Mouse (Mus musculus) neural tube, embryonic 12.5 days (tissue): Measurements from ENCODE around the gene Lgals3bp. TPM values are rescaled to one million over a fixed set of nuclear protein-coding genes. Genes with fewer than 3 reads are reported as not detected.
A peak's percentile ranks its signal among the peaks of the same experiment; 100 is the strongest.

Experiments
- ATAC-seq: fragments of 200-750 bp; cut with Nextera tagmentation; 2 replicates; pipeline ENCODE4 v1.8.0; 2017; ENCODE audit warnings: low read depth, mild to moderate bottlenecking, moderate TSS enrichment, moderate library complexity; ENCODE audit not compliant: low FRiP score
- H3K27ac ChIP-seq: fragments of 300-500 bp; sonication (generic); 2 replicates; pipeline ENCODE4 v1.5.1; 2016
- H3K27me3 ChIP-seq: fragments of 300-500 bp; sonication (generic); replicated peaks from 2 replicates; pipeline ENCODE4 v1.6.1; 2016; ENCODE audit warnings: mild to moderate bottlenecking
- H3K36me3 ChIP-seq: fragments of 300-500 bp; sonication (generic); 2 replicates; pipeline ENCODE4 v1.6.1; 2016; ENCODE audit warnings: mild to moderate bottlenecking
- H3K4me1 ChIP-seq: fragments of 300-500 bp; sonication (generic); 2 replicates; pipeline ENCODE4 v1.6.1; 2016
- H3K4me2 ChIP-seq: fragments of 300-500 bp; sonication (generic); replicated peaks from 2 replicates; pipeline ENCODE4 v1.6.1; 2016; ENCODE audit warnings: mild to moderate bottlenecking
- H3K4me3 ChIP-seq: fragments of 300-500 bp; sonication (generic); 2 replicates; pipeline ENCODE4 v1.5.1; 2016
- H3K9ac ChIP-seq: fragments of 300-500 bp; sonication (generic); 2 replicates; pipeline ENCODE4 v1.6.1; 2016; ENCODE audit warnings: mild to moderate bottlenecking
- H3K9me3 ChIP-seq: fragments of 300-500 bp; sonication (generic); 2 replicates; pipeline ENCODE4 v1.6.1; 2016; ENCODE audit warnings: mild to moderate bottlenecking
- WGBS: fragments of 180-500 bp; shearing (Covaris S2); methylation state at CpG from one replicate; pipeline ENCODE4 v1.1.7; 2016; 5-methylcytosine and 5-hydroxymethylcytosine counted together
- polyA plus RNA-seq: library from polyadenylated mRNA; unstranded; fragments of >200 nt; fragmentation: Nextera tagmentation; extraction: Ambion mirVana; gene quantifications from 2 replicates; pipeline ENCODE4 v1.2.1, GENCODE M21; 2016

The Lgals3bp gene
- polyA plus RNA-seq, 1 experiment from 2014 or later, result 2.0 TPM

- Histone ChIP-seq H3K4me3 (no peak overlapping the region), H3K4me2 (no peak overlapping the region), H3K36me3 (no peaks in the 10 kb centered on the region), H3K27ac (no peak overlapping the region), H3K27me3 (no peaks in the 10 kb centered on the region), H3K9ac (0 out of 2 replicates have a peak overlapping the region, but pooled peaks have one; percentile 13), H3K4me1 (peaks cover 27% of the 10 kb centered on the region), H3K9me3 (no peaks in the 10 kb centered on the region)
- 70% methylated on average over 5 of the region's 5 CpGs for WGBS
- no peak for ATAC-seq
These were observed 53.0 kb downstream of the Lgals3bp start for GRCm38 (mm10) chr11:118348877-118349276.

GRCm38 (mm10) chr11:118348419-118348818, 53.5 kb downstream of the Lgals3bp start:
- ATAC-seq, result no peak
- H3K9ac ChIP-seq, result 0 out of 2 replicates have a peak overlapping the region, but pooled peaks have one; percentile 13
- H3K4me2 ChIP-seq, result no peak overlapping the region
- peaks cover 26% of the 10 kb centered on the region for H3K4me1 ChIP-seq
- H3K27me3 ChIP-seq, result no peaks in the 10 kb centered on the region
- no peaks in the 10 kb centered on the region for H3K9me3 ChIP-seq
- no peak overlapping the region for H3K4me3 ChIP-seq
- H3K36me3 ChIP-seq, result no peaks in the 10 kb centered on the region
- 61% methylated on average over 3 of the region's 3 CpGs for WGBS
- H3K27ac ChIP-seq, result no peak overlapping the region

GRCm38 (mm10) chr11:118347911-118348310, 54.0 kb downstream of the Lgals3bp start:
- H3K9ac ChIP-seq, result no peak overlapping the region
- H3K4me3 ChIP-seq, result no peak overlapping the region
- ATAC-seq, result no peak
- H3K4me1 ChIP-seq, result peaks cover 25% of the 10 kb centered on the region
- H3K9me3 ChIP-seq, result no peaks in the 10 kb centered on the region
- no peaks in the 10 kb centered on the region for H3K36me3 ChIP-seq
- H3K27me3 ChIP-seq, result no peaks in the 10 kb centered on the region
- whole genome bisulfite sequencing, result 86% methylated on average over 12 of the region's 12 CpGs
- no peak overlapping the region for H3K27ac ChIP-seq
- no peak overlapping the region for H3K4me2 ChIP-seq

- WGBS, result 96% methylated on average over 2 of the region's 2 CpGs
- H3K27ac ChIP-seq, result no peak overlapping the region
- no peak for ATAC-seq
- no peak overlapping the region for H3K9ac ChIP-seq
- no peak overlapping the region for H3K4me3 ChIP-seq
- H3K4me1 ChIP-seq, result peaks cover 24% of the 10 kb centered on the region
- no peaks in the 10 kb centered on the region for H3K9me3 ChIP-seq
- no peak overlapping the region for H3K4me2 ChIP-seq
- H3K27me3 ChIP-seq, result no peaks in the 10 kb centered on the region
- no peaks in the 10 kb centered on the region for H3K36me3 ChIP-seq
These were observed 54.5 kb downstream of the Lgals3bp start for GRCm38 (mm10) chr11:118347391-118347790.

GRCm38 (mm10) chr11:118346395-118347096, 55.3 kb downstream of the Lgals3bp start:
- H3K4me1 ChIP-seq, result peaks cover 29% of the 10 kb centered on the region
- WGBS, result 87% methylated on average over 8 of the region's 8 CpGs

GRCm38 (mm10) chr11:118345693-118346092, 56.2 kb downstream of the Lgals3bp start:
- Histone ChIP-seq H3K27ac (no peak overlapping the region), H3K36me3 (no peaks in the 10 kb centered on the region), H3K27me3 (no peaks in the 10 kb centered on the region), H3K4me2 (no peak overlapping the region), H3K9ac (no peak overlapping the region), H3K9me3 (no peaks in the 10 kb centered on the region), H3K4me3 (no peak overlapping the region), H3K4me1 (peaks cover 29% of the 10 kb centered on the region)
- ATAC-seq, result no peak
- 63% methylated on average over 4 of the region's 4 CpGs for WGBS

More at GRCm38 (mm10) chr11:118346395-118347096, 55.3 kb downstream of the Lgals3bp start:
- H3K9me3 ChIP-seq, result no peaks in the 10 kb centered on the region
- H3K27ac ChIP-seq, result no peak overlapping the region
- no peaks in the 10 kb centered on the region for H3K27me3 ChIP-seq
- H3K4me2 ChIP-seq, result no peak overlapping the region
- no peak for ATAC-seq
- no peak overlapping the region for H3K4me3 ChIP-seq
- H3K9ac ChIP-seq, result no peak overlapping the region
- no peaks in the 10 kb centered on the region for H3K36me3 ChIP-seq

- no peaks in the 10 kb centered on the region for H3K36me3 ChIP-seq
- no peaks in the 10 kb centered on the region for H3K9me3 ChIP-seq
- 71% methylated on average over 2 of the region's 2 CpGs for WGBS
- H3K9ac ChIP-seq, result no peak overlapping the region
- no peak overlapping the region for H3K27ac ChIP-seq
- ATAC-seq, result no peak
- no peak overlapping the region for H3K4me2 ChIP-seq
- H3K4me3 ChIP-seq, result no peak overlapping the region
- H3K4me1 ChIP-seq, result peaks cover 26% of the 10 kb centered on the region
- H3K27me3 ChIP-seq, result no peaks in the 10 kb centered on the region
These were observed 58.3 kb downstream of the Lgals3bp start for GRCm38 (mm10) chr11:118343629-118344028.

Other genes with a start within 250 kb of the Lgals3bp start
- 30.0 and 30.8 TPM in 2 replicates for gene Cyth1, start 153.5 kb downstream of the Lgals3bp start, polyA plus RNA-seq
- 17.5 and 19.1 TPM in 2 replicates for gene Usp36, start 111.8 kb downstream of the Lgals3bp start, polyA plus RNA-seq
- 0.28 and 0.43 TPM in 2 replicates for gene Cep295nl, start 59.6 kb downstream of the Lgals3bp start, polyA plus RNA-seq
- gene Timp2, start 46.4 kb downstream of the Lgals3bp start, polyA plus RNA-seq, result 47.1 and 50.0 TPM in 2 replicates
- gene Cant1, start 17.0 kb upstream of the Lgals3bp start, polyA plus RNA-seq, result 32.1 and 32.2 TPM in 2 replicates
- gene C1qtnf1, start 26.1 kb upstream of the Lgals3bp start, polyA plus RNA-seq, result 2.5 and 3.1 TPM in 2 replicates
- 9.7 and 9.8 TPM in 2 replicates for gene Engase, start 74.7 kb upstream of the Lgals3bp start, polyA plus RNA-seq